Mouse (Mus musculus) cortical plate, adult 2 months (tissue): ENCODE results near the gene Atp6ap1.

ENCODE experiments used
- CTCF ChIP-seq: fragments of 200-500 bp; IDR thresholded peaks from 2 replicates; pipeline ENCODE4 v1.5.1; 2011; ENCODE audit warnings: mild to moderate bottlenecking, control low read depth, low read length; ENCODE audit not compliant: insufficient read depth; ENCODE audit errors: extremely low read depth
- POLR2A ChIP-seq: fragments of 200-500 bp; IDR thresholded peaks from 2 replicates; pipeline ENCODE4 v1.6.1; 2011; ENCODE audit warnings: mild to moderate bottlenecking, low read length, control low read depth; ENCODE audit not compliant: insufficient read depth; ENCODE audit errors: extremely low read depth

- TF ChIP-seq CTCF (no peak), POLR2A (no peak)
Observed at GRCm38 (mm10) chrX:74330166-74330930, 33.5 kb downstream of the Atp6ap1 start.
